Mouse (Mus musculus) bone marrow macrophage, adult 2 months (primary cell): Measurements from ENCODE around the gene Rffl.

Experiments
- CTCF ChIP-seq: IDR thresholded peaks from 2 replicates; pipeline ENCODE4 v1.5.1; 2012; ENCODE audit warnings: low read depth, mild to moderate bottlenecking, low read length, moderate library complexity
- POLR2A ChIP-seq: IDR thresholded peaks from 2 replicates; pipeline ENCODE4 v1.6.1; 2012; ENCODE audit warnings: mild to moderate bottlenecking, low read depth, low read length, borderline replicate concordance

- TF ChIP-seq CTCF, result no peak
- no peak for TF ChIP-seq POLR2A
Observed at GRCm38 (mm10) chr11:82847571-82848000, 23.4 kb downstream of the Rffl start.
